Mouse (Mus musculus): Measurements from ENCODE around the gene Hist1h1d.
"Not testable (repeated sequence)": the region's sequence is repeated elsewhere in the genome, so short reads cannot be mapped to it uniquely, and the experiment has no call there.

The Hist1h1d gene

GRCm38 (mm10) chr13:23530181-23530900 lies 22.7 kb upstream of the Hist1h1d start:
- DNase-seq (ENCODE audit: low spot score in 2 of 2) = peak; percentile 54 to 76

GRCm38 (mm10) chr13:23530901-23531875 lies 21.9 kb upstream of the Hist1h1d start, which contains the start of gene Hist1h4h:
Hist1h4h (plus strand) TSS chr13:23531050.
- peak; percentile 96 to 97 for DNase-seq (ENCODE audit: low spot score in 2 of 2)

- DNase-seq (ENCODE audit: low spot score in 2 of 2) = no peak
These were observed 20.6 kb upstream of the Hist1h1d start for GRCm38 (mm10) chr13:23532262-23533075.

- peak; percentile 54 to 66 for DNase-seq (ENCODE audit: low spot score in 2 of 2)
These were observed 19.3 kb upstream of the Hist1h1d start, which contains the start of gene Hist1h2af for GRCm38 (mm10) chr13:23533560-23534367. Hist1h2af (plus strand) TSS chr13:23533906.

GRCm38 (mm10) chr13:23534368-23535131 lies 18.5 kb upstream of the Hist1h1d start:
- DNase-seq (ENCODE audit: low spot score in 2 of 2) = no peak

- peak; percentile 89 to 90 for DNase-seq (ENCODE audit: low spot score in 2 of 2)
These were observed 17.7 kb upstream of the Hist1h1d start, which contains the start of gene Hist1h3g for GRCm38 (mm10) chr13:23535137-23536075. Hist1h3g (plus strand) TSS chr13:23535422.

GRCm38 (mm10) chr13:23536076-23536822 lies 16.8 kb upstream of the Hist1h1d start:
- DNase-seq (ENCODE audit: low spot score in 2 of 2) = no peak

- no peak for DNase-seq (ENCODE audit: low spot score in 2 of 2)
These were observed 15.9 kb upstream of the Hist1h1d start for GRCm38 (mm10) chr13:23537006-23537710.

DNA sequence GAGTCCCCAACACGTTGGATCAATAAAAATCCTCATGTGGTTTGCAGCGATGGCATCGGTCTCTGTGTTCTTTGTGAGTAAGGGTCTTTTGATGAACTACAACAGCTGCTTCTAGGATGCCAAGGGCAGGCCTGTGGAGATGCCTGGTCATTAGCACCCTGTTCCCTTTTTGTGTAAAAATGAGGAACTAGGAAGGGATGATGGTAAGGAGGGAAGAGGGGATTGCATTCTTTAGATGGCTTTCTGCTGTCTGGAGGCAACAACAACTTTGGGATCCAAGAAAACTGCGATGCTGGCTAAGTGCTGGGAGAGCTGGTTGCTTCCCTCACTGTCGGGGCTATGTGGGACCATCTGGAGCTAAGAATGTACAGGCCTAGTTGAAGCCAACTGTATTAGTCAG lies 14.8 kb upstream of the Hist1h1d start:
- no peak for DNase-seq (ENCODE audit: low spot score in 2 of 2)

DNA sequence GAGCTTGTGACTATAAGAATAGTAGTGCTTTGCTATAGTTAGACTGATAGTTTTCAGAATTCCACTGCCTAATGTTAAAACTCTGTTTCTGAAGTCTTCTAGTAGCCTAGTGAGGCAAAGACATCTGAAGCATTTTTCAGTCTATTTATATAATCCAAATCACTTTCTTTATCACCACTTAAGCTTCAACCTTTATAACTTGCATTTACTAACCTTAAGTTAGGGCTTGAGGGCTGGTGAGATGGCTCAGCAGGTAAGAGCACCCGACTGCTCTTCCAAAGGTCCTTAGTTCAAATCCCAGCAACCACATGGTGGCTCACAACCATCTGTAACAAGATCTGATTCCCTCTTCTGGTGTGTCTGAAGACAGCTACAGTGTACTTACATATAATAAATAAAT lies 13.2 kb upstream of the Hist1h1d start:
- not testable (repeated sequence) for DNase-seq (ENCODE audit: low spot score in 2 of 2)

- no peak for DNase-seq (ENCODE audit: low spot score in 2 of 2)
These were observed 11.6 kb upstream of the Hist1h1d start for GRCm38 (mm10) chr13:23541497-23541896.

DNA sequence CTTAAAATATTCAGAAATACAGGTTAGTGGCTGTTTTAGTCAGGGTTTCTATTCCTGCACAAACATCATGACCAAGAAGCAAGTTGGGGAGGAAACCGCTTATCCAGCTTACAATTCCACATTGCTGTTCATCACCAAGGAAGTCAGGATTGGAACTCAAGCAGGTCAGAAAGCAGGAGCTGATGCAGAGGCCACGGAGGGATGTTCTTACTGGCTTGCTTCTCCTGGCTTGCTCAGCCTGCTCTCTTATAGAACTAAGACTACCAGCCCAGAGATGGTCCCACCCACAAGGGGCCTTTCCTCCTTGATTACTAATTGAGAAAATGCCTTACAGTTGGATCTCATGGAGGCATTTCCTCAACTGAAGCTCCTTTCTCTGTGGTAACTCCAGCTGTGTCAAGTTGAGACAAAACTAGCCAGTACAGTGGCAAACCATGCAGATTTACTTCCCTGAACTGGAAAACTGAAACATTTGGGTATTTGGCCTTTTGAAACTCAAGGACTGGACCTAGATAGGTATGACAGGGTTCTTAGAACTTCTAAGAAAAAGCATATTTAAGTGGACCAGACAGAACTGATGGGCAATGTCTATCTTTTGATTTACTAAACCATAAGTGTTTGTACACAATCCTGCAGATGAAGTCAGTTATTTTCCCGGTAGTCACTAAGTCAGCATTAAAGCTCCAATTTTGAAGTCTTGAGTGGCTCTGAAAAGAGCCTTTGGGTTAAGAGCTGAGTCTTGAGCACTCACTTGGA lies 10.7 kb upstream of the Hist1h1d start:
- not testable (repeated sequence) for DNase-seq (ENCODE audit: low spot score in 2 of 2)

DNA sequence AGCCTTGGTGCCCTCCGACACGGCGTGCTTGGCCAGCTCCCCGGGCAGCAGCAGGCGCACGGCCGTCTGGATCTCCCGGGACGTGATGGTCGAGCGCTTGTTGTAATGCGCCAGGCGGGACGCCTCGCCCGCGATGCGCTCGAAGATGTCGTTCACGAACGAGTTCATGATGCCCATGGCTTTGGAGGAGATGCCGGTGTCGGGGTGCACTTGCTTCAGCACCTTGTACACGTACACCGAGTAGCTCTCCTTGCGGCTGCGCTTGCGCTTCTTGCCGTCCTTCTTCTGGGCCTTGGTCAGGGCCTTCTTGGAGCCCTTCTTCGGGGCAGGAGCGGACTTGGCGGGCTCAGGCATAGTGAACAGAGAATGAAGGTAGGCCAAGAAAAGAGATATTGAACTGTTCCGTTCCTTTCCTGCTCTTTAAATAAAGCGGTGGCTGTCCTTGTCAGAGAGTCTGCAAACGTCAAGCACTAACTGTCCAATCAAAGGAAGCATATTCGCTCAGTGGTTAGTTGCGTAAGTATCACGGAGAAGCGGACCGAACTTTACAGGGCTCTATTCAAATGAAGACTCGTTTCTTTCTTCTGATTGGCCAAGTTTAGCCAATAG lies 10.0 kb upstream of the Hist1h1d start, which contains the start of gene Hist1h2bh:
Hist1h2bh (minus strand) TSS at position 394 of the 609 bp plus-strand sequence.
- peak; percentile 60 to 69 for DNase-seq (ENCODE audit: low spot score in 2 of 2)

DNA sequence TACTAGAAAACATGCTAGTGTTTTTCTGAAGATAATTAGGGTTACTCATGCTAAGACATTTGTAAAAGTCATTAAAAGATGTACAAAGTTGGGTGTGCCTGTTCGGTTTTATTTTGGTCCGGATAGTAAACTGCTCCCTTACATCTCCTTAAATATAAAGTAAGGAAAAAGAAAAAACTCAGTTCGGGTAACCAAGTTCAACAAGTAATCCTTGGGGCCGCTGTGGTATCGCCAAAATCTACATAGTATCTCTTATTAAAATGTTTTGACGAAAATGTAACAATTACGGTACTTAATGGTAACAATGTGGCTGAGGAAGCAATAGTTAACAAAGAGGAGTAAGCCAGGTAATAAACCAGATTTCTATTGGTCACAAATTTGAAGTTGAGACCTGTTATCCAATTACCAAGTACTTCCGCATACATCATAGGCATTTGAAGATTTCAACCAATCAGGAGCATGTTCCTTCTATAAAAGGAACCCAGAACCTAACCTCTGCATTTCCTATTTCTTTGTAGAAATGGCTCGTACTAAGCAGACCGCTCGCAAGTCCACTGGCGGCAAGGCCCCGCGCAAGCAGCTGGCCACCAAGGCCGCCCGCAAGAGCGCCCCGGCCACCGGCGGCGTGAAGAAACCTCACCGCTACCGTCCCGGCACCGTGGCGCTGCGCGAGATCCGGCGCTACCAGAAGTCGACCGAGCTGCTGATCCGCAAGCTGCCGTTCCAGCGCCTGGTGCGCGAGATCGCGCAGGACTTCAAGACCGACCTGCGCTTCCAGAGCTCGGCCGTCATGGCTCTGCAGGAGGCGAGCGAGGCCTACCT lies 8.9 kb upstream of the Hist1h1d start, which contains the start of gene Hist1h3f:
Hist1h3f (plus strand) TSS at position 88 of the 822 bp plus-strand sequence.
- peak; percentile 60 to 67 for DNase-seq (ENCODE audit: low spot score in 2 of 2)

- DNase-seq (ENCODE audit: low spot score in 2 of 2) = not testable (repeated sequence)
These were observed 8.3 kb upstream of the Hist1h1d start for GRCm38 (mm10) chr13:23544787-23545120.
